Mouse (Mus musculus) lung, adult 2 months (tissue): ENCODE data around the gene Dram2.

ENCODE experiments used
- CTCF ChIP-seq: fragments of 200-500 bp; IDR thresholded peaks from 2 replicates; pipeline ENCODE4 v1.5.1; 2011; ENCODE audit warnings: mild to moderate bottlenecking, low read length, control low read depth; ENCODE audit not compliant: insufficient read depth
- POLR2A ChIP-seq: fragments of 200-500 bp; IDR thresholded peaks from 2 replicates; pipeline ENCODE4 v1.6.1; 2011; ENCODE audit warnings: low read depth, mild to moderate bottlenecking, control low read depth, low read length, borderline replicate concordance; ENCODE audit errors: extremely low read depth

DNA sequence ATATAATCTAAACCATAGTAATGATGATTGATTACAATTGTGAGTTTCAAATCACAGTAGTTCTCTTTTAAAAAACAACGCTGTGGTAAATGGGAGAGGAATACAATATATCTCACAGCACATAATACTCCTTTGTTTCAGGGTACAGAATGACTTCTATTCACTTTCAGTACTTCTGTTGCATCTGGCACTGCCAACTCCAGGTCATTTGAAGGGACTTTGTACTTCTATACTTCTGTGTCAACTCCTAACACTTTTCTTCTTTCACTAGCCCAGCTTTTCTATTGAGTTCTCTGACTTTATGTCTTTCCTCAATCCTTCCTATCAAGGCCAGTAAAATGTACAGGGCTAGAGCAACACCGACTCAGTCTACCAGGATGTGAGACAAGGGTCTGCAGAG, 21.2 kb upstream of the Dram2 start:
- TF ChIP-seq CTCF: no peak
- TF ChIP-seq POLR2A: no peak
